Mouse (Mus musculus): ENCODE measurements at regions not wholly inside any gene's neighbourhood (a gene's known extent, or its start where the extent isn't known, plus 50 kb on each side); places are given as distances from the start of the nearest gene placed in this dataset.

DNA sequence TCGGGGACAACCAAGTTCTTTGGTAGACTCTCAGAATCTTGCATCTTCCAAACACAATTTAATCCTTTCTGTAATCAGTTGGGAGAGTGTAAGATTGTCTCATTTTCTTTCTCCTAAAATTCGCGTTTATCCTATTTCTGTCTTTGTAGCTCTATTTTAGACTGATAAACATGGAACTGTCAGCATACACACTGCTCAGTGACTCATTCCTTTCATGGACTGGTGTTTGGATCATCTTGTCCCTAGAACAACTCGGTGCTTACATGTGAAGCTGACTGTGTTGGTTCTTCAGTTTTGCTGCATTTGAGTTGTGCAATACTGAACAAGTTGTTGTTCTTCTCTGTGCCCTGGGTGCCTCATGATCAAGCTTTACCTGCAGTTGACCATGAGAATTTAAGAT lies 296.5 kb upstream of the Prmt6 start:
- 64% methylated on average over 4 of the region's 4 CpGs for WGBS
- ATAC-seq (ENCODE audit: insufficient number of reproducible peaks, insufficient read depth, low FRiP score, low read depth) = no peak
- Histone ChIP-seq H3K9ac (ENCODE audit: low read length) (no peak overlapping the region), H3K27ac (replicated peaks in 1 of 2; ENCODE audit: control insufficient read depth in 1 of 2, insufficient read depth in 1 of 2, low read depth in 2 of 2, low read length in 2 of 2) (no peak overlapping the region), H3K27me3 (ENCODE audit: control insufficient read depth, insufficient read depth, low read length) (no peaks in the 10 kb centered on the region), H3K4me1 (ENCODE audit: control insufficient read depth in 2 of 2, insufficient read depth in 2 of 2, low read length in 2 of 2) (no peaks in the 10 kb centered on the region), H3K9me3 (ENCODE audit: control insufficient read depth, low read length) (no peaks in the 10 kb centered on the region), H3K4me3 (ENCODE audit: control insufficient read depth in 1 of 2, insufficient read depth in 1 of 2, low read depth in 1 of 2, low read length in 2 of 2) (no peak overlapping the region), H3K4me2 (ENCODE audit: low read length) (no peak overlapping the region), H3K36me3 (ENCODE audit: control insufficient read depth, insufficient read depth, low read length) (no peaks in the 10 kb centered on the region)

DNA sequence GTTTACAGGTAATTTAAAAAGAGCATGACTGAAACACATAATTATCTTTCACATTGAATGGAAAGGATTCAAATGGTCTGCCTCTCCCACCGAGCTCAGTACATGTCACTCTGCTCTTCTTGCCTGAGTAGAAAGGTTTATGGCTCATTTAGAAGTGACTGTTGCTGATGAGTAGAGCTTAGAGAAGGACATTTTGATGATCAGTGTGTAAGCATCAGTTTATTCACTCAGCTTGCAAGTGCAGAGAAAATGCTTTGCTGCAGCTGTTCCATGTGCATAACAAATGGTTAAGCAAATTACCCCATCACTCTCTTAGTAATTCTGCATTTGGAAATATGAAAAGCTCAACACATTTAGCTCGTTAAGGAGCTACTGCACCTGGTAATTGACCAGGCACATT lies 287.5 kb upstream of the Prmt6 start:
- Histone ChIP-seq H3K36me3 (ENCODE audit: control insufficient read depth, insufficient read depth, low read length) (no peaks in the 10 kb centered on the region), H3K27me3 (ENCODE audit: control insufficient read depth, insufficient read depth, low read length) (no peaks in the 10 kb centered on the region), H3K4me2 (ENCODE audit: low read length) (no peak overlapping the region), H3K4me3 (ENCODE audit: control insufficient read depth in 1 of 2, insufficient read depth in 1 of 2, low read depth in 1 of 2, low read length in 2 of 2) (no peak overlapping the region), H3K9me3 (ENCODE audit: control insufficient read depth, low read length) (no peaks in the 10 kb centered on the region), H3K27ac (replicated peaks in 1 of 2; ENCODE audit: control insufficient read depth in 1 of 2, insufficient read depth in 1 of 2, low read depth in 2 of 2, low read length in 2 of 2) (no peak overlapping the region), H3K9ac (ENCODE audit: low read length) (no peak overlapping the region), H3K4me1 (ENCODE audit: control insufficient read depth in 2 of 2, insufficient read depth in 2 of 2, low read length in 2 of 2) (no peaks in the 10 kb centered on the region)
- no peak for ATAC-seq (ENCODE audit: insufficient number of reproducible peaks, insufficient read depth, low FRiP score, low read depth)
- WGBS = 40% methylated on average over 2 of the region's 2 CpGs
